Mouse (Mus musculus) urinary bladder, adult 18-20 months (tissue): ENCODE results near the gene Pet2.

Experiments used
- DNase-seq, 2 experiments: peaks; one replicate each; pipeline ENCODE4 v3.0.0; 2022; ENCODE audit warnings: low spot score in 2 of 2, mixed read lengths in 2 of 2

The Pet2 gene

DNA sequence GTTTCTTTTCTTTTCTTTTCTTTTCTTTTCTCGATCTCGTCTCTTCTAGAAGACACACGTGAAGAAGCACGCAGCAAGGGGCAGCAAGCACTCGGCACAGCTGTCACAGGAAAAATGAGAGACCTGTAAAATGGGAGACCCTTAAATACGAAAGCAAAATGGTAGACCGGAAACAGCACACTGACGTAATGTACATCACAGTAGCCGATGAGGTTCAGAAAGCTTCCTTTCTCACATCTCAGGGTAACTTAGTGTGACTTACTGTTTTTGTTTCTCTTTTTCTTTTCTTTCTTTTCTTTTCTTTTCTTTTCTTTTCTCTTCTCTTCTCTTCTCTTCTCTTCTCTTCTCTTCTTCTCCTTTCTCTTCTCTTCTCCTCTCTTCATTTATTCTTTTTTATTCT lies at the start of gene Pet2:
Gene Pet2, minus strand, starts transcription at position 101 of the 400 bp plus-strand sequence.
- DNase-seq: no peak
